Mouse (Mus musculus) inflammation-experienced regulatory T-cells, adult 6 months (primary cell): ENCODE measurements around the gene Atf6b. TPM values are rescaled to one million over a fixed set of nuclear protein-coding genes. Genes with fewer than 3 reads are reported as not detected.

Experiments used
- ATAC-seq: one replicate; pipeline ENCODE4 v1.8.0; 2017
- polyA plus RNA-seq, 3 experiments: library from polyadenylated mRNA; unstranded; fragments of 100-300 nt; shearing (Covaris generic); gene quantifications; one replicate each; pipeline ENCODE4 v1.2.1; 2017

The Atf6b gene
- polyA plus RNA-seq = 10 to 100 TPM; 19.0 to 21.9 (median 19.3) TPM

GRCm38 (mm10) chr17:34646906-34647787 is at the start of gene Atf6b:
Gene Atf6b, plus strand, starts transcription at chr17:34647146.
- ATAC-seq = peak; percentile 96

- no peak for ATAC-seq
Measured at GRCm38 (mm10) chr17:34597566-34598095, 49.3 kb upstream of the Atf6b start, which contains the start of gene Ager. Gene Ager, plus strand, starts transcription at chr17:34597862.

GRCm38 (mm10) chr17:34599891-34600290 is 47.1 kb upstream of the Atf6b start:
- ATAC-seq = no peak

GRCm38 (mm10) chr17:34601796-34602195 is 45.1 kb upstream of the Atf6b start:
- ATAC-seq = no peak

- peak; percentile 82 for ATAC-seq
Measured at GRCm38 (mm10) chr17:34603375-34604060, 43.4 kb upstream of the Atf6b start, which contains the start of gene Rnf5. Gene Rnf5, minus strand, starts transcription at chr17:34603690.

GRCm38 (mm10) chr17:34604061-34604508 is 42.9 kb upstream of the Atf6b start, which contains the start of gene Agpat1:
Gene Agpat1, plus strand, starts transcription at chr17:34604262.
- ATAC-seq = peak; percentile 71

GRCm38 (mm10) chr17:34604511-34605237 is 42.3 kb upstream of the Atf6b start:
- no peak for ATAC-seq

- ATAC-seq = peak; percentile 23
Measured at GRCm38 (mm10) chr17:34605609-34606008, 41.3 kb upstream of the Atf6b start.

- no peak for ATAC-seq
Measured at GRCm38 (mm10) chr17:34606186-34607039, 40.5 kb upstream of the Atf6b start.

- ATAC-seq = no peak
Measured at GRCm38 (mm10) chr17:34607997-34608396, 38.9 kb upstream of the Atf6b start.

- no peak for ATAC-seq
Measured at GRCm38 (mm10) chr17:34611050-34611449, 35.9 kb upstream of the Atf6b start.

- no peak for ATAC-seq
Measured at GRCm38 (mm10) chr17:34613054-34613645, 33.8 kb upstream of the Atf6b start.

- no peak for ATAC-seq
Measured at GRCm38 (mm10) chr17:34613830-34614229, 33.1 kb upstream of the Atf6b start.

GRCm38 (mm10) chr17:34615871-34616270 is 31.1 kb upstream of the Atf6b start, which contains the start of gene Egfl8:
Gene Egfl8, minus strand, starts transcription at chr17:34615971.
- ATAC-seq = no peak

GRCm38 (mm10) chr17:34618999-34619398 is 27.9 kb upstream of the Atf6b start:
- ATAC-seq = peak; percentile 75

- no peak for ATAC-seq
Measured at GRCm38 (mm10) chr17:34621006-34621405, 25.9 kb upstream of the Atf6b start.

GRCm38 (mm10) chr17:34623161-34623560 is 23.8 kb upstream of the Atf6b start:
- ATAC-seq = no peak

- no peak for ATAC-seq
Measured at GRCm38 (mm10) chr17:34624981-34625380, 22.0 kb upstream of the Atf6b start.

GRCm38 (mm10) chr17:34626062-34626772 is 20.7 kb upstream of the Atf6b start:
- no peak for ATAC-seq

- ATAC-seq = no peak
Measured at GRCm38 (mm10) chr17:34626773-34627092, 20.2 kb upstream of the Atf6b start.
